Mouse (Mus musculus): ENCODE data around the gene Psen2.

- TF ChIP-seq GATA1 (IDR thresholded peaks at IDR 0.05; ENCODE audit: low read length) (no peak), TAL1 (IDR thresholded peaks at IDR 0.05; ENCODE audit: low read length) (no peak)
Observed at GRCm38 (mm10) chr1:180208370-180208769, 54.9 kb downstream of the Psen2 start.

All from erythroblast, embryonic 14.5 days (primary cell).